Mouse (Mus musculus) gastrocnemius, postnatal 10 days (tissue): Measurements from ENCODE around the gene Zc2hc1c. TPM values are rescaled to one million over a fixed set of nuclear protein-coding genes. Genes with fewer than 3 reads are reported as not detected.

Source experiments
- DNase-seq: peaks from one replicate; pipeline ENCODE4 v3.0.0; 2021; ENCODE audit warnings: mixed read lengths
- microRNA-seq, 2 experiments: library from miRNA; unstranded; fragments of <30 nt; microRNA quantifications; one replicate each; pipeline ENCODE4 v1.2.0; 2021
- total RNA-seq, 2 experiments: library from RNA; stranded (reverse); gene quantifications; 2 replicates each; pipeline ENCODE4 v1.2.3; 2021

The Zc2hc1c gene
- total RNA-seq, 2 experiments from 2014 or later: 0.63 TPM

GRCm38 (mm10) chr12:85339243-85339729 is 50.9 kb downstream of the Zc2hc1c start, which contains the start of gene Nek9:
Gene Nek9 (minus strand): TSS chr12:85339362.
- peak; percentile 98 for DNase-seq

GRCm38 (mm10) chr12:85339947-85340346 is 51.6 kb downstream of the Zc2hc1c start:
- no peak for DNase-seq

- DNase-seq: no peak
Measured at GRCm38 (mm10) chr12:85341131-85341530, 52.7 kb downstream of the Zc2hc1c start.

- DNase-seq: no peak
Measured at GRCm38 (mm10) chr12:85342310-85342709, 53.9 kb downstream of the Zc2hc1c start.

- no peak for DNase-seq
Measured at GRCm38 (mm10) chr12:85344252-85344651, 55.9 kb downstream of the Zc2hc1c start.

- DNase-seq: no peak
Measured at GRCm38 (mm10) chr12:85345559-85345958, 57.2 kb downstream of the Zc2hc1c start.

GRCm38 (mm10) chr12:85346374-85346773 is 58.0 kb downstream of the Zc2hc1c start:
- DNase-seq: no peak

GRCm38 (mm10) chr12:85347196-85347595 is 58.8 kb downstream of the Zc2hc1c start:
- DNase-seq: no peak

- no peak for DNase-seq
Measured at GRCm38 (mm10) chr12:85348338-85348737, 59.9 kb downstream of the Zc2hc1c start.

Small RNA genes within 50 kb of the gene (microRNA-seq; reads per million reads assigned to microRNA genes)
- 0 to 0.25 reads per million in 2 experiments for gene Mir6938

Other genes with a start within 250 kb of the Zc2hc1c start
- 1 to 10 TPM; 2.6 to 2.9 TPM for gene Prox2, start 177.8 kb upstream of the Zc2hc1c start, total RNA-seq
- 100 to 1,000 TPM; 284 to 308 TPM for gene Dlst, start 177.8 kb upstream of the Zc2hc1c start, total RNA-seq
- under 1 TPM; 0.33 to 0.68 TPM for gene Rps6kl1, start 137.3 kb upstream of the Zc2hc1c start, total RNA-seq
- gene Pgf, start 110.8 kb upstream of the Zc2hc1c start, total RNA-seq: 1 to 10 TPM; 2.4 to 4.0 TPM
- gene Eif2b2, start 69.1 kb upstream of the Zc2hc1c start, total RNA-seq: 10 to 100 TPM; 76.1 to 95.2 TPM
- gene Mlh3, start 18.0 kb upstream of the Zc2hc1c start, total RNA-seq: 10 to 100 TPM in 1 of 2 experiments, 1 to 10 TPM in 1; 8.7 to 10.8 TPM
- gene Acyp1, start 153 bp upstream of the Zc2hc1c start, total RNA-seq: 10 to 100 TPM; 20.5 to 24.9 TPM
- 10 to 100 TPM; 50.5 to 50.7 TPM for gene Nek9, start 50.8 kb downstream of the Zc2hc1c start, total RNA-seq
- 100 to 1,000 TPM; 149 to 160 TPM for gene Tmed10, start 86.3 kb downstream of the Zc2hc1c start, total RNA-seq
- gene Fos, start 185.3 kb downstream of the Zc2hc1c start, total RNA-seq: 10 to 100 TPM in 1 of 2 experiments, 1 to 10 TPM in 1; 4.3 to 15.2 TPM